Mouse (Mus musculus): ENCODE data around the gene Vmn1r221. TPM values are rescaled to one million over a fixed set of nuclear protein-coding genes. Genes with fewer than 3 reads are reported as not detected.
"Not testable (repeated sequence)": the region's sequence is repeated elsewhere in the genome, so short reads cannot be mapped to it uniquely, and the experiment has no call there.

Gene Vmn1r221
- polyA plus RNA-seq, 2 experiments, result not detected

DNA sequence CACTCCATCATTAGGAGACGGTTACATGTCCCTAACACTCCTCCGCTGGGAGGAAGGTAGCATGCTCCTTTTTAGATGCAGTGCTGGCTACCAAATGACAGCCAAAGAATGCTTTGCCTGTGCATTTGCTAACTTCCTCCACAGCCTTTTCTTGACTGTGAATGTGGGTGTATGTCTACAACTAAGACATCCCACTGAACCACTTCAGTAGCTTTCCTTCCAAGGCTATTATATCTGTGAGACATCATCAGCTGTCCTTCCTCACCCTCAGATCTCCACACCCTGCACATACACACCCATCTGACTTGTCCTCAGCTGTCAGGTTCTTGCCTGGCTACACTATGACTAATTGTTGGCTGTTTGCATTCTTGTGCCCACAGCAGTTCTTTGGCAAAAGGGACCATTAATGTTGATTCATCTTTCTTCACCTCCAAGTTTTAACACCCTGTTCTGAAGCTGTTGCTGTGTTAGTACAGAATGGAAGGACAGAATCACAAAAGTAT, 44.7 kb downstream of the Vmn1r221 start:
- H3K27ac ChIP-seq, result no peak overlapping the region
- H3K27me3 ChIP-seq (ENCODE audit: control insufficient read depth, insufficient read depth, low read length), result no peaks in the 10 kb centered on the region
- TF ChIP-seq EP300 (IDR thresholded peaks at IDR 0.05; ENCODE audit: low read depth) (no peak), CTCF (IDR thresholded peaks at IDR 0.05; ENCODE audit: low read depth) (no peak)
- no peaks in the 10 kb centered on the region for H3K4me1 ChIP-seq (replicated peaks; ENCODE audit: control insufficient read depth in 2 of 2, insufficient read depth in 2 of 2, low read length in 1 of 2)
- no peak overlapping the region for H3K4me2 ChIP-seq (ENCODE audit: low read depth)
- H3K9me3 ChIP-seq (ENCODE audit: control insufficient read depth, low read length), result no peaks in the 10 kb centered on the region
- H3K36me3 ChIP-seq (replicated peaks; ENCODE audit: control insufficient read depth, insufficient read depth, low read depth), result no peaks in the 10 kb centered on the region
- DNase-seq (ENCODE audit: low read depth in 3 of 3, low spot score in 3 of 3) (no peak), ATAC-seq (ENCODE audit: insufficient read depth) (no peak)
- 76% methylated on average over 2 of the region's 2 CpGs for WGBS (ENCODE audit: insufficient replicate concordance)
- no peak overlapping the region for H3K4me3 ChIP-seq (ENCODE audit: insufficient read depth in 1 of 2, low read depth in 2 of 2, low read length in 2 of 2)
- no peak overlapping the region for H3K9ac ChIP-seq (replicated peaks)

- H3K4me2 ChIP-seq (ENCODE audit: low read depth); H3K27me3 ChIP-seq (ENCODE audit: control insufficient read depth, insufficient read depth, low read length); H3K27ac ChIP-seq; H3K36me3 ChIP-seq (replicated peaks; ENCODE audit: control insufficient read depth, insufficient read depth, low read depth); H3K4me3 ChIP-seq (ENCODE audit: insufficient read depth in 1 of 2, low read depth in 2 of 2, low read length in 2 of 2); DNase-seq (ENCODE audit: low read depth in 3 of 3, low spot score in 3 of 3); H3K4me1 ChIP-seq (replicated peaks; ENCODE audit: control insufficient read depth in 2 of 2, insufficient read depth in 2 of 2, low read length in 1 of 2); H3K9ac ChIP-seq (replicated peaks); H3K9me3 ChIP-seq (ENCODE audit: control insufficient read depth, low read length); ATAC-seq (ENCODE audit: insufficient read depth): not testable (repeated sequence)
- 78% methylated on average over 2 of the region's 3 CpGs for WGBS (ENCODE audit: insufficient replicate concordance)
Measured at GRCm38 (mm10) chr13:23268606-23269005, 54.7 kb downstream of the Vmn1r221 start.

GRCm38 (mm10) chr13:23269127-23269526, 55.2 kb downstream of the Vmn1r221 start:
- 34% methylated on average over 4 of the region's 4 CpGs for WGBS (ENCODE audit: insufficient replicate concordance)
- not testable (repeated sequence) for H3K4me3 ChIP-seq (ENCODE audit: insufficient read depth in 1 of 2, low read depth in 2 of 2, low read length in 2 of 2); H3K9me3 ChIP-seq (ENCODE audit: control insufficient read depth, low read length); ATAC-seq (ENCODE audit: insufficient read depth); H3K9ac ChIP-seq (replicated peaks); DNase-seq (ENCODE audit: low read depth in 3 of 3, low spot score in 3 of 3); H3K4me1 ChIP-seq (replicated peaks; ENCODE audit: control insufficient read depth in 2 of 2, insufficient read depth in 2 of 2, low read length in 1 of 2); H3K27ac ChIP-seq; H3K27me3 ChIP-seq (ENCODE audit: control insufficient read depth, insufficient read depth, low read length); H3K4me2 ChIP-seq (ENCODE audit: low read depth); H3K36me3 ChIP-seq (replicated peaks; ENCODE audit: control insufficient read depth, insufficient read depth, low read depth)

DNA sequence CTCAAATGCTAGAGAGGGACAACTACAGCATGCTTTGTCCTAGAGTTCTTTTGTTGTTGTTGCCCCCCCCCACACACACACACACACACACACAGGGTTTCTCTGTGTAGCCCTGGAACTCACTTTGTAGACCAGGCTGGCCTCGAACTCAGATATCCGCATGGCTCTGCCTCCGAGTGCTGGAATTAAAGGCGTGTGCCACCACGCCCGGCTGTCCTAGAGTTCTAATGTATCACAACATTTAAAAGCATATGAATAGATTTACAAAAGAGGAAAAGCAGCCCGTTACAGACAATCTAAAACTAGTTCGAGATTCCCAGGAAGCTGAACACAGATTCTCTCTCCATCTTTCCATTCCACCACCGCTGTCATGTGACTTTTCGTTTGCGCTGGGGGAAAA, 55.8 kb downstream of the Vmn1r221 start:
- H3K36me3 ChIP-seq (replicated peaks; ENCODE audit: control insufficient read depth, insufficient read depth, low read depth), result no peaks in the 10 kb centered on the region
- ATAC-seq (ENCODE audit: insufficient read depth), result no peak
- peak overlapping the region; percentile 45 for H3K4me2 ChIP-seq (ENCODE audit: low read depth)
- no peak overlapping the region for H3K27ac ChIP-seq
- H3K27me3 ChIP-seq (ENCODE audit: control insufficient read depth, insufficient read depth, low read length), result no peaks in the 10 kb centered on the region
- H3K9ac ChIP-seq (replicated peaks), result no peak overlapping the region
- H3K4me1 ChIP-seq (replicated peaks; ENCODE audit: control insufficient read depth in 2 of 2, insufficient read depth in 2 of 2, low read length in 1 of 2), result peaks cover 0 to 2% of the 10 kb centered on the region in 2 experiments; a peak in 2 of 4 replicates
- H3K9me3 ChIP-seq (ENCODE audit: control insufficient read depth, low read length), result no peaks in the 10 kb centered on the region
- no peak for DNase-seq (ENCODE audit: low read depth in 3 of 3, low spot score in 3 of 3)
- H3K4me3 ChIP-seq (ENCODE audit: insufficient read depth in 1 of 2, low read depth in 2 of 2, low read length in 2 of 2), result no peak overlapping the region; a peak in 1 of 4 replicates
- TF ChIP-seq CTCF (IDR thresholded peaks at IDR 0.05; ENCODE audit: low read depth), result no peak
- no peak for TF ChIP-seq EP300 (IDR thresholded peaks at IDR 0.05; ENCODE audit: low read depth)
- 15% methylated on average over 11 of the region's 11 CpGs for WGBS (ENCODE audit: insufficient replicate concordance)

DNA sequence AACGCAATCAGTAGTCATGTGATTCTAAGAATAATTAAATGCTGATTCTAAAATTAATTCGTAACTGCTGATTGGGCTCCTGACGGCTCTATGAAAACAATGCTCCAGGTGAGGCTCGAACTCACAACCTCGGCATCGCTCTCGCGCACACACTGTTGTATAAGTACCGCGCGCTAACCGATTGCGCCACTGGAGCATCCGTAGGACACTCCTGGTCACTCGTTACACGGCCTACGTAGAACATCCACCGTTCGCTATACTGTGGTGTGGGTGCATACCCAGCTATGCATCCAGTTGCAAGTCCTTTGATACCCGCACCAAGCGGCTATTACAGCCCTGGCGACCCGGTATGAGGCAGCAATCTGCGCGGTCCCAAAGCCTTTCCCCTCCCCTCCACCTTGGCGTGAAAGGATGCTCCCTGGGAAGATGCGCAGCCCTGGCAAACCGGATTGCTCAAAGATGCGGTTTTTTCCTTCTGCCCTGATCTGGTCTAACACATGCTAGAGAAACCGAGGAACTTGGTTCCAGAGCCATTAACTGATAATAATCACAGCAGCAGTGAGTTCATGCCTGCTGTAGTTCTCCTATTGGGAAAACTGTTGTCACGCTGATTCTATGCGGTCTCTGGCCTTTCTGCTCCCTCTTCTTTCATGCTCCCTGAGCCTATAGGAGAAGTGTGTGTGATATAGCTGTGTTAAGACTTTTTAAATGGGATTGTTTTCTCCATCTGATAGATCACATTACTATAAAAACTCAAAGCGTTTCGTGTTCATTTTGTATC, 56.6 kb downstream of the Vmn1r221 start:
- 2% methylated on average over 34 of the region's 34 CpGs for WGBS (ENCODE audit: insufficient replicate concordance)
- Histone ChIP-seq H3K9ac (replicated peaks) (no peak overlapping the region), H3K4me3 (ENCODE audit: insufficient read depth in 1 of 2, low read depth in 2 of 2, low read length in 2 of 2) (peak overlapping the region; percentile 17 to 32), H3K27ac (no peak overlapping the region), H3K4me2 (ENCODE audit: low read depth) (peak overlapping the region; percentile 45), H3K27me3 (ENCODE audit: control insufficient read depth, insufficient read depth, low read length) (no peaks in the 10 kb centered on the region), H3K36me3 (replicated peaks; ENCODE audit: control insufficient read depth, insufficient read depth, low read depth) (no peaks in the 10 kb centered on the region), H3K4me1 (replicated peaks; ENCODE audit: control insufficient read depth in 2 of 2, insufficient read depth in 2 of 2, low read length in 1 of 2) (peaks cover 0 to 2% of the 10 kb centered on the region in 2 experiments; a peak in 2 of 4 replicates), H3K9me3 (ENCODE audit: control insufficient read depth, low read length) (no peaks in the 10 kb centered on the region)
- no peak for TF ChIP-seq CTCF (IDR thresholded peaks at IDR 0.05; ENCODE audit: low read depth)
- no peak for TF ChIP-seq EP300 (IDR thresholded peaks at IDR 0.05; ENCODE audit: low read depth)
- ATAC-seq (ENCODE audit: insufficient read depth) (peak; percentile 78), DNase-seq (ENCODE audit: low read depth in 3 of 3, low spot score in 3 of 3) (peak in 1 of 3 experiments; percentile 37)

Other genes starting within 250 kb of the Vmn1r221 start
- gene Vmn1r213, start 206.5 kb upstream of the Vmn1r221 start, polyA plus RNA-seq (2012; rRNA removed), result not detected in 2 replicates
- not detected in 2 replicates for gene Vmn1r213, start 206.5 kb upstream of the Vmn1r221 start, polyA plus RNA-seq (2014; fragmentation: Nextera tagmentation; extraction: Ambion mirVana)
- not detected in 2 replicates for gene Vmn1r214, start 183.7 kb upstream of the Vmn1r221 start, polyA plus RNA-seq (2012; rRNA removed)
- gene Vmn1r214, start 183.7 kb upstream of the Vmn1r221 start, polyA plus RNA-seq (2014; fragmentation: Nextera tagmentation; extraction: Ambion mirVana), result not detected in 2 replicates
- gene Vmn1r215, start 146.1 kb upstream of the Vmn1r221 start, polyA plus RNA-seq (2012; rRNA removed), result not detected in 2 replicates
- not detected in 2 replicates for gene Vmn1r215, start 146.1 kb upstream of the Vmn1r221 start, polyA plus RNA-seq (2014; fragmentation: Nextera tagmentation; extraction: Ambion mirVana)
- not detected in 2 replicates for gene Vmn1r217, start 95.9 kb upstream of the Vmn1r221 start, polyA plus RNA-seq (2012; rRNA removed)
- gene Vmn1r217, start 95.9 kb upstream of the Vmn1r221 start, polyA plus RNA-seq (2014; fragmentation: Nextera tagmentation; extraction: Ambion mirVana), result not detected in 2 replicates
- not detected in 2 replicates for gene Vmn1r218, start 81.0 kb upstream of the Vmn1r221 start, polyA plus RNA-seq (2012; rRNA removed)
- not detected in 2 replicates for gene Vmn1r218, start 81.0 kb upstream of the Vmn1r221 start, polyA plus RNA-seq (2014; fragmentation: Nextera tagmentation; extraction: Ambion mirVana)
- not detected in 2 replicates for gene Vmn1r219, start 54.8 kb upstream of the Vmn1r221 start, polyA plus RNA-seq (2012; rRNA removed)
- not detected in 2 replicates for gene Vmn1r219, start 54.8 kb upstream of the Vmn1r221 start, polyA plus RNA-seq (2014; fragmentation: Nextera tagmentation; extraction: Ambion mirVana)
- gene Vmn1r220, start 26.2 kb upstream of the Vmn1r221 start, polyA plus RNA-seq (2012; rRNA removed), result not detected in 2 replicates
- gene Vmn1r220, start 26.2 kb upstream of the Vmn1r221 start, polyA plus RNA-seq (2014; fragmentation: Nextera tagmentation; extraction: Ambion mirVana), result not detected in 2 replicates
- not detected in 2 replicates for gene Vmn1r222, start 21.8 kb downstream of the Vmn1r221 start, polyA plus RNA-seq (2012; rRNA removed)
- gene Vmn1r222, start 21.8 kb downstream of the Vmn1r221 start, polyA plus RNA-seq (2014; fragmentation: Nextera tagmentation; extraction: Ambion mirVana), result not detected in 2 replicates
- not detected in 2 replicates for gene Vmn1r223, start 33.0 kb downstream of the Vmn1r221 start, polyA plus RNA-seq (2012; rRNA removed)
- gene Vmn1r223, start 33.0 kb downstream of the Vmn1r221 start, polyA plus RNA-seq (2014; fragmentation: Nextera tagmentation; extraction: Ambion mirVana), result not detected in 2 replicates
- 3.0 and 5.4 TPM in 2 replicates for gene Zfp322a, start 155.1 kb downstream of the Vmn1r221 start, polyA plus RNA-seq (2012; rRNA removed)
- 11.9 and 12.5 TPM in 2 replicates for gene Zfp322a, start 155.1 kb downstream of the Vmn1r221 start, polyA plus RNA-seq (2014; fragmentation: Nextera tagmentation; extraction: Ambion mirVana)
- gene Abt1, start 209.7 kb downstream of the Vmn1r221 start, polyA plus RNA-seq (2012; rRNA removed), result 2.4 and 4.0 TPM in 2 replicates
- 5.2 and 5.3 TPM in 2 replicates for gene Abt1, start 209.7 kb downstream of the Vmn1r221 start, polyA plus RNA-seq (2014; fragmentation: Nextera tagmentation; extraction: Ambion mirVana)

Data from liver, embryonic 14.5 days (tissue).